Mouse (Mus musculus) lung, adult 18-20 months (tissue): ENCODE data around the gene Ntn1.

Source experiments
- DNase-seq, 2 experiments: peaks; one replicate each; pipeline ENCODE4 v3.0.0; 2022; ENCODE audit warnings: mixed read lengths in 2 of 2

Gene Ntn1

DNA sequence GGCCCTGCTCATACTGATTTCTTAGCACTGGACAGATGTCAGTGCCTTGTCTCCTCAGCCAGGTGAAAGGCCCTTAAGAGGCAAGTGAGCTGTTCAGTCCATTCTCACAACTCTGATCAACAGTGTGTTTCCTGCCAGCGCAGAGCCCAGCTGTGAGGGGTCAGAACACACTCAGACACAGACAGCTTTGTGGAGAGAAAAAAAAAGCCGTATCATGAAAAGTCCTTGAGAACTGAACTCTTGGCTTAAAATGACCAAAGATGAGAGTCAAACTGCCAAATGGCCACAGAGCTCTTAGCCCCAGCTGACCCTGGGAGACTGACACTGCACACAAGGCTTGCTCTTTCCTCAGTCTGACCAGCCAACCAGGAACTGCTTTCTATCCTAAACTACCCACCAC lies 192.6 kb downstream of the Ntn1 start:
- DNase-seq, result peak; percentile 19 to 44

DNA sequence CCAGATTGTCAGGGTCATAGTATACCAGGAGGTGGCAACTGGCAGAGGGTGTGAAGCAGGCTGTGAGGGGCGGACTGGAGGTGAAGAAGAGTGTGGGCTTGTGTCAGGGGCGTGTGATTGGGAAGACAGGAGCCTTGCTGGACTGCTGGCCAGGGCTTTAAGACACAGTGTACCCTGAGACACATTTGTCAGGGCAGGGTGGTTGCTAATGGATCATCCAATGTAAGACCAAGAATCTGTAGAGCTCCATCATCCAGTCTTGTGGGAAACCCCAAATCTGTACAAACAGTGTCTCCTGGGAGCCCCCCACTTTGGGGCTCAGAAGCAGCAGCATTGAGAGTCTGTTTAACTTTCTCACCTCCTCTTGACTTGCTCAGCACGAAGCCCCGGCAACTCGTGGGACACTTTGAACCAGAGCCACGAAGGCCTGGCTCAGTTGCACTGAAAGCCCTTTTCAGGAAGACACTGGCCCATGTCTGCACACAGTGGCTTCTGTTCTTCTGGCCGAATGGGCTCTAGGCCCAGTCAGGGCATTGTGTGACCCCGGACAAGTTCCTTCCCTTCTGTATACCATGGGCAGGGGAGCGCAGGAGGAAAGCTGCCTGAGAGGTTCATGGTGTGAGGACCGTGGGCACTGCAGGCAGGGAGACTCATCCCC lies 194.9 kb downstream of the Ntn1 start:
- no peak for DNase-seq

DNA sequence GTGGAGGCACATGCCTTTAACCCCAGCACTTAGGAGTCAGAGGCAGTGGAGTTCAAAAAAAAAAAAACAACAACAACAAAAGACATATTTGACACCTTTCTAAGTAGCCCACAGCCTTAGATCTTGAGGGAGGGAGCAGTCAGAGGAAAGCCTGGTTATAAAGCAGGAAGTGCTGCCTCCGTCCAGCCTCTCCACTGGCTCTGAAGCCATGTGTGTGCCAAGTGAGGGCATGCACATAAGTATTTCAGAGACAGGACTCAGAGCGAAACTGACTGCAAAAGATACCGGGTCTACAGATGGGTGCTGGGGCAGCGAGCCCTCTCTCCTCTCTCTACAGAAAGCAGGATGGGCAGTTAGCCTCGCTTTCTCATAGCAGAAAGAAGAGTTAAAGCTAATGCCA lies 196.2 kb downstream of the Ntn1 start:
- no peak for DNase-seq

DNA sequence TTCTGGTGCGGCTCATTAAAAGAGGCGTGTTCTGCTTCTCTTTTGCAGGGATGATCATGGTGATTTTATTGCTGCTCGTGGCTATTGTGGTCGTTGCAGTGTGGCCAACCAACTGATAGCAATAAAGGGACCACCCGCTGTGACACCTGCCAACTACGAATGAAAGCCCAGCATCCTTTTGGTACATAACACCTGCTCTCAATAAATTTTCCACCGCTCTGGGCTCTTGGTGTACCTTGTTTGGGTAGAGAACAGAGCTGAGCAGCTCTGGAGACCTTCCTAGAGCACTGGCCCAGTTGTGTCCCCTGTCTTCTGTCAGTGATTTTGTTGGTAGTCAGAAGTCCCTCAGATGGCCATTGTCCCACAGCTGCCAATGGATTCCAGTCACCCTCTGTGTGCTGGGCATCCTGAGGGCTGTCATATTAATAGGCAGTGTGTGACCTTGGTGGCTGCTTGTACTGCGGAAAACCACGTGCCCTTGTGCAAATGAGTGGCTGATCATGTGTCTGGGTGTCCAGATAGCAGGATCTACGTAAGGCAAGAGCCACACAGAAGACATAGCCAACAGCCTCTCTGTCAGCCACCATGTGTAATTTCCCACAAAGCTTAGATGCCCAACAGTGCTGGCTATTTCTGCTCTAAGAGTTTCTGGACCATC lies 196.8 kb downstream of the Ntn1 start:
- no peak for DNase-seq

DNA sequence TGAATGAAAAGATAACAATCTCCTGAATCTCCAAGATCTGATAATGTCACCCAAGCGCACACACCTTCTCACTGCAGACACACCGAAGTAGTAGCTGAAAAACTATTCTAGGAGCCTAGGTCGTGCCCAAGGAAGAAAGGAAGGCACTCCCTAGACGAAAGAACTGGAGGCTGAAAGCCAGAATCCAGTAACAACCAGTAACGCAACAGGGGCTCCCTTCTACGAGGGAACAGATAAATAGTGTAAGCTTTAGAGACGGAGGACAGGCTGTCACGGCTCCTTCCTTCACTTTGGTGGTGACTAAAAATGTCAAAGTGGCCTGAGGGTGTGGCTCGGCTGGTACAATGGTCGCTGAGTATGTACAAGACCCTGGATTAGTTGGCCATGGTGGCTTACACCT lies 198.1 kb downstream of the Ntn1 start:
- no peak for DNase-seq

DNA sequence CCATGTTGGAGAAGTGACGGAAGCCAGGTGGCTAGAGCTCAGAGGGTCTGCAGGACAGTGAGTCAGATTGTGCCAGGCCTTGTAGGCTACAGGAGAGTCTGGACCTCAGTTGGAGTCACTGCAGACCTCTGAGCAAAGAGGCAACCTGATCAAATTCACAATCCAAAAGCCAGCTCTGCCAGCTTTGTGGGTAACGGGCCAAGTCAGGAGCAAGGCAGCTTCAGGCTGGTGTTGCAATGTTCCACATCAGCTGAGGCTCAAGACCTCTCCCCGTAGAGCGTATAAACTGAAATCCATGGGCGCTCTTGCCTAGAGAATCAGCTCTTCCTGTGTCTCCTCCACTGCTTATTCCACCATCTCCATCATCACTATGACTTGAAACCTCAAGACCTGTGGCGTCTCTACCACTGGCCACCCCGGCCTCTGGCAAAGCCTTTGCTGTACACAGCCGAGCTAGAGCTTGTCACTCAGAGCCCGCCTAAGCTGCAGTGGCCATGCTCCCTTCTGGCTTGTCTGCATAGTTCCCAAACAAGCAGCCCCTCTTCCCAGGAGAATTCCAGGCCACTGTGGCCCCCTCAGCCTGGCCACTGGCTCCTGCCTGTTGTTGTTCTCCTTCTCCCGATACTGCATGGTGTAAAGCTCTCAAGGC lies 198.7 kb downstream of the Ntn1 start:
- DNase-seq, result no peak

DNA sequence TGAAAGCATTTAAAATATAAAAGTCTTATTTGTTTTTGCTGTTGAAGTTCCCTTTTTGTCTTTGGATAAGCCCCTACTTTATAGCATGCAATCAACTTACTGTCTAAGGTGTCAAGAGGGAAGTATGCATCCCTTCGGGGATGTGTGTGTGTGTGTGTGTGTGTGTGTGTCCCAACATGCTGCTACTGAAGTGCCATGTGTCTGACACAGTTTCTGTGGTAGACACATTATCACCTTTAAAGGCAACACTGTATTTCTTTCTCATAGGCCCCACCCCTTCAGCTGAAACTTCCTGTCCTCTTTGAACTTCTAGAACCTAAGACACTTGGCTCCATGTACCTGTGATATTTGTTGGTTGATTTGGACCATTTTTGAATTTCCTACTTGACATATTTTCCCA lies 199.6 kb downstream of the Ntn1 start:
- no peak for DNase-seq

DNA sequence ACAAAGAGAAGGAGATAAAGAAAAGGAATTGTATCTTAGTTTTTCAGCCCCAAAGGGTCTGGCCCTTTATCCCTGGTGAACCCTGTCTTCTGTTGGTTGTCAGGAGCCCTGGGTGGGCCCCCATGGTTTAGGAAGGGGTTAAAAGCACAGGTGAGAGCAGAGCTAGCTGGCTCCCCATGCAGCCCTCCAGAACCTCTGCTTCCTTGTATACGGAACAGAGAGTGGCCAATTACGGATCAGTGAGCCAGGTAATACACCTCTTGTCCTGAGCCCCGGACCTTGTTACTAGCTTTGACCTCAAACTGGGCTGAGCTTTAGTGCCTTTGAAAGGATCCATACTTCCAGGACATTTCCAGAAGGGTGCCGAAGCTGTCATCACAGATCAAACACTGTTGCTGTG lies 200.1 kb downstream of the Ntn1 start:
- DNase-seq, result no peak

DNA sequence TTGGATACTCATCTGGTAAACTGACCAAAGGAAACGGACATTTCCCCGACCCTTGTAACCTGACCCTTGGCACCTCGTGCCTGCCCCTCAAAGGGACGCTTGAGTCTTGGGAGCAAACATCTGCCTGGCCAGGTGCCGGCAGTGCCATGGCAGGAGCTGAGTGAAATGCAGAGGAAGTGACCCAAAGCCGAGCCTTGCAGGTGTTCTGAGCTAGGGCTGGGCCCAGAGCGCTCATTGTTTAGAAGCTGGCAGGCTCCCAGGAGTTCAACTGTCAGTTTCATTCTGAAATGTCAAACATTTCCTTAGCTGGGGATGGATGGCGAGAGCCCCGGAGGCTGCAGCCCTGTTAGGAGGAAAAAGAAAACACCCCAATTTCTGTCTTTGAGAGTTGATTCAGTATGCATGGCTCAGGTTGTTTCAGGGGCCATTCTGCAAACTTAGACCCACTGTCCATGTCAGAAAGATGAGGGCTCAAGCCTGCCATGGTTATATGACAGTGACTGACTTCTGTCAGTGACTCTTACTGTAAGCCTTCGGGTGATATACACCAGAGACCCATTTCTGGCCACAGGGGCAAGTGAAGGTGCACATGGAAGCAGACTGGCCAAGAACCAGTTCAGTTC lies 200.7 kb downstream of the Ntn1 start:
- peak; percentile 22 to 45 for DNase-seq

DNA sequence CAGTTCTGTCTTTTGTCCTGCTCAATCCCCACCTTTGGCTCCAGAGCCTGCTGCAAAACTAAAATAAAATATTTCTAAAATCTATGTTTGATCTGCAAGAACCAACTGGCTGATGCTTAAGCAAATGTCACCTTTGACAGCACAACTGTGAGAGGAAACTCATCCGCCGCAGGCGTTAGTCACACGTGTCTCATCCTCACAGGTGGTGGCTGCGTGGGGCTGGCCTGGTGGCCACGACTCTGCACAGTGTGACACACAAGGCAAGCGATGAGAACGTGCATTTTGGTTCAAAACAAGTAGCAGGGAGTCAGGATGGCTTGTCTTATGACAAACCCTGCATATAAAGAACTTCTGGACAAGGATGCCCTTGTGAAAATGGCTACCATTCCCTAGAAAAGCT lies 201.5 kb downstream of the Ntn1 start:
- DNase-seq, result no peak

DNA sequence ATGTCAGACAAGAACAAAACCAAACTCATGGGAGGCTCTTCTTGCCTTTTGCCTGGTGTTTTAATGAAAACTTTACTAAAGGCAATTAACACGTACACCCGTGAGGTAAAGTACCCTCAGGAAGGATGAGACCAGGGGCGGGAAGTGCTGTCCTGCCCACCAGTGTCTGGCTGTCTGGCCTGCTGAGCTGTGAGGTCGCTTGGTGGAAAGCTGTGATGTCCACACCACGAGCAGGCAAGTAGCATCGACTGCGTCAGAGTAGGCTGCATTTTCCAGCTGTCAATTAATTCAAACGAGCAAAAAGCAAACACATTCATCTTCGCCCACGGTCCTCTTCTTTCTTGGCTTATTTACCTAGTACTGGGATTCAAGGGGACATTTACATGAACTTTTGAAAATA lies 201.9 kb downstream of the Ntn1 start:
- DNase-seq, result no peak

DNA sequence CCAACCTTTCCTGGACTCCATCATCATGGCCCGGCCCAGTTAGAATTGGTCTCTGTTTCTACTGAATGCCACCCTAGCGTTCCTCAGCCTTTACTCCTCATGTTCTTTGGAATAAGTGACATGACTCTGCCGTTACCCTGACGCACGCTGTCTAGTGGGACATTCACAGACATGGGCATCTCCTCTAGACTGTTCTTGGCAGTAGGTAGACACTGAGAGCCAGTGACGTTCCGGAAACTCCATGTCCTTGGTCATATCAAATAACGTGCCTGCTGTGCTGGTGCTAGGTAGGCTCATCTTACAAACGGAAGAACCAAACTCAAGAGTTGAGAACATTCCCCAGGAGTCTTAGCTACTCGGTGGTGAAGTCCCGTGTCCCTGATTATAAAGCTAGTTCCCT lies 203.2 kb downstream of the Ntn1 start:
- DNase-seq, result no peak

DNA sequence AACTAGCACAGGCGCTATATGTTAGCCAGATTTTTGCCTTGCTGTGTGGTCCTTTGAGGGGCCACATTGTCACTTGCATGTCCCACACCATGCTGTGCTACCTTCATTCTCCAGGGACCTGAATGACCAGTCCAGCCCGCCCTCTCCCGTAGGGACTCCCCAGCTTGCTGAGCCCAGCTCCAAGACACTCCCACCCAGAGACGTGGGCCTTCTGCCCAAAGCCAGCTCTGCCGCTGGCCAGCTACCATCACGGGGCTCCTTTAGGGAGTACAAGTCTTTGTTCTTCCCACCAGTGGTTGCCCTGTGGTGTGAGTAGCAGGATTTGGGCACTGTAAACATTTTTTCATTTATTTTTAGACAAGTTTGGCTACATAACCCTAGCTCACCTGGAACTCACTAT lies 204.1 kb downstream of the Ntn1 start:
- no peak for DNase-seq

DNA sequence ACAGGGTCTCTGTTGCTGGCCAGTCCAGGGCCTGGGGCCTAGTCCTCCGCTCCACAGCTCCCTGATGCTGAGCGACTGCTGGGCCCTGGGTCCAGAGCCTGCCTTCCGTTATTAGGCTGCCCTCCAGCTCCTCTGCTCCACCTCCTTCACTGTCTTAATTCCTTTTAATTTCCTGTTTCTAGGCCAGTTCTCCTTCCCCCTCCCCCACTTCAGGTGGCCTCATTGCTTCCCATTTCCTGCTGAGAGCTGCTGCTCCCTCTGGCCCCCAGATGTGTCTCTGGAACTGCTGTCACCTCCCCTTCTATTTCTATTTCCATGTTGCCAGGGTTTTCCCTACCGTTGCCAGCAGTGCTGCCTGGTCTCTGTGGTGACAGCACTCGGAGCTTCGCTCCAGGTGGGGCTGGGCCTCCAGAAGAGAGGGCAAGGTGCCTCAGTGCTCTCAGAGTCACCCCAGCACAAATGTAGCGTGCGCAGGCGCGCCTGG lies 204.9 kb downstream of the Ntn1 start:
- DNase-seq, result no peak

DNA sequence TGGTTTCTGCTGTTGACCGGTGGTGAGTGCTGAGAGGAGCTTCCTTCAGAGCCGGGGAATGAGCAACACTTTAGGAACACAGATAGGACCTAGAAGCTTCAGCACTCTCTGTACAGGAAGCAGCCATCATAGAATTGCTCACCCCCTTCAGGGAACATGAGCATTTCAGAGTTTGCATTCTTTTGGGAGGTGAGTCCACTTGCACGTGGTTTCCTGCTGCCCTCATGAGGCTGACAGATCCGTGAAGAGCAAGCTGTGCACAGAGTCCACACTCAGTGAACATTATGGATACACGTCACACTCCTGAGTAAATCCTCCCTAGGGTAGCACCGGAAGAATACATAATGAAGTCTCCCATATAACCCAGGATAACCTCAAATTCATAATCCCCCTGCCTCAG lies 205.5 kb downstream of the Ntn1 start:
- DNase-seq, result no peak

DNA sequence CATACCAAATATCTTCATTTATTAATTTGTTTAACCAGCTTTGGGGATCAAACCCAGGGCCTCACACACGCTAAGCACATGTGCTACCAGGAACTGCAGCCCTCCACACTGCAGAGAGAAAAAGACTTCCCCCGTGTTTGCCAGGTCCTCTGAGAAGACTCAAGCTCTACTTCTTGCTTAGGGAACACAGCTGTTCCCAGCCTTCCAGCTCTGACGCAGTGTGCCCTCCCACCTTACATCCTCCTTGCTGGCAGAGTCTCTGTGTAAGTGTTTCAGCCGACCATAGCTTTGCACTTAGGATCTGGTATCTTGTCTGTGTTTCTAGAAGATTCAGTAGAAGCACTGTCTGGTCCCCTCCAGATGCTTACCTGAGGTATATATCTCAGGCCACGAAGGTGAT lies 209.8 kb downstream of the Ntn1 start:
- DNase-seq, result no peak

DNA sequence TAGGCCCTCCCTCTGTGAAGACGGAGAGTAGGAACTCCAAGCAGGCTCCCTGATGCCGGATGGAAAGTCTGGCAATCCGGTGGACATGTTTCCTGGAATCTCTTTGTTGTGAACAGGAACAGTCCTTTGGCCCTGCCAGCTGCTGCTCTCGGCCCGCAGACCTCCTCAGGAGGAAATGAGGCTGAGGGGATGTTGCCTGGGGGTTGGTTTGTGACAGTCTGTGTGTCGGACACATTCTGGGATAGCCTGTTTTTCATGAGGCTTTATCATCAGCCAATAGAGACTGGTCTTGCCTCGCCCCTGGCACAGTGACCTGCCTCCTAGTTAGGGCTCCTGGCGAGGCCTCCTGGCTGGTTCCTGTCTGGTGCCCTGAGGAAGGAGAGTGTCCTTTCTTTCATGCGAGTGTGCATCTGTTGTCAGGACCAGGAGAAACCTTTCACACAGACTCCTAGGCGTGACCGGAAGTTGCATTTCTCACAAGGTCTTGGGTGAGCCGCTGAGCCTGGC lies 211.9 kb downstream of the Ntn1 start:
- DNase-seq, result no peak

DNA sequence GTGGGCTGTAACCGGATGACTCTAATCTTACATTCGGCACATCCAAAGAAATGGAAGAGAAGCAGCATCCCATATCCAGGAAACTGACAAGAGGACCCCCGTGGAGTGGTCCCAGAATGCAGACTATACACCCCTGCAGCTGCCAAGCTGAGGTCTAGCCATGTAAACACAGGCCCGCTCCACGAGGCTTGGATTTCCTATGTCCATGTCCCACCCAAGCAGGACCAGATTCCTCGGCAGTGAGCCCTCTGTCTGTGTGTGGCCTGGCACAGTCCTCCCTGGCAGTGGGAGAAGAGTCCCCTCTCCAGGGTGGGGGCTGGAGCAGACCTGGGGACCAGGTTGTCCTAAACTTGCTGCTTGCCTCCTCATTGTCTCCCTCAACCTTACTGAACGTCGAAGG lies 213.4 kb downstream of the Ntn1 start:
- DNase-seq, result no peak

DNA sequence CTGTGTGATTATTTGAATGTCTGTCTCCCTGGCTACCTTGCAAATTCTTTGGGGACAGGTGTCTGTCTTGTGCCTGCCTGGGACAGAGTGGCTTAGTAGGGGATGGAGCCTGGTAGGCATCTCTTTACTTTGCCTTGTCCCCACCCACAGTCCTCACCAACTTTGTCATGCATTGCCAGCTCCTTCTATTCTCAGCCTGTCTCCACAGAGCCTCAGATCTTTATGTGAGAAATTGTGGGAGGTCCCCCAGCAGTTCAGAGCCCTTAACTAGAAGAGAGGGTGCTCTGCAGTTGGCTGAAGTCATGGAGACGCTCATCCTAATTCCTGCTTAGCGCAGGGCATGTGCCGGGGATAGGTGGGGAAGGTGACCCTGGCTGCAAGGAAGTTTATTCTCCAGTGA lies 215.0 kb downstream of the Ntn1 start:
- no peak for DNase-seq

DNA sequence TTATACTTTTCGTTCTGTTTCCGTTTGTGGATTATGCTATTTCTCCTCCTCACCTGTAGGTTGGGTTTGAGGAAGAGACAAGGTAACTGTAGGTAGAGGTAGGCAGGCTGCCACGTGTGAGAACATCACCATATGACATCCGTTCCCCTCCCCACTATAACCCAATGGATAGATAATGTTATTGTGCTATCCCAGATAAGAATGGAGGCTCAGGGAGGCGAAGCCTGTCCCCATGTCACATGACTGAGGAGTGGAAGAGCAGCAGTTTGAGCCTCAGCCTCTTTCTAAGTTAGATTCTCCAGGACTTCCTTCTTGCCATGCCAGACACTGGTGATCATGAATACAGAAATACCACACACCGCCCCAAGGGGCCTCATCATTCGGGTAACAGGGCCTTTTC lies 223.2 kb downstream of the Ntn1 start:
- no peak for DNase-seq

DNA sequence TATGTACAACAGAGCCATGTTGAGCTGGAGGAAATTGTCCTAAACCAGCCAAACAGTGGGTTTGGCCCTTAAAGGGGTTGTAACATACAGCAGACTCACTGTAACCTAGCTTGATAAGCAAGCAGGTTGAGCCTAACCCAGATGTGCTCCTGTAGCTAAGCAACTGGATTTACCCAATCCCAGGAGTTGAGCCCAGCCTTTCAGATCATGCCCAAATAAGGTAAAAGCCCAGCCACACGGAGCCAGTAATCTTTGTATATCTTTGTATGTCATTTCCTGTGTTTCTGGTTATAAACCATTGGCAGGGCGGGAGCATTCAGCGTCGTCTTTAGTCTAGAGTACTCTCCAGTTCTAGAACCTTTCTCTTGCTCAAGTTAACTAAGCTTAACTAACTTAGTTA lies 224.1 kb downstream of the Ntn1 start:
- no peak for DNase-seq

DNA sequence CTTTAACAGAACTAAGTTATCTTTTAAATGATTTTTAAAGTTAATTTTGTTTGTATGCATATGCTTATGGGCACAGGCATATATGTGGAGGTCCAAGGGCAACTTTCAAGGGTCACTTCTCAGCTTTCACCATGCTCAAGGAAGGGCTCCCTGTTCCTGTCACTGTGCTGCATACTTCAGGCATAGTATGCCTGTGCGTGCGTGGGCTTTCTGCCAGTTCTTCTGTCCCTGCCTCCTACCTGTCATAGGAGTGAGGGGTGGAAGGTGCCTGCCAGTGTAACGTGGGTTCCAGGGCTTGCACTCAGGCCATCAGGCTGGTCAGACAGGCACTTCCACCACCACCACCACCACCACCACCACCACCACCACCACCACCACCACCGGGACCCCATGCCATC lies 228.0 kb downstream of the Ntn1 start:
- no peak for DNase-seq

DNA sequence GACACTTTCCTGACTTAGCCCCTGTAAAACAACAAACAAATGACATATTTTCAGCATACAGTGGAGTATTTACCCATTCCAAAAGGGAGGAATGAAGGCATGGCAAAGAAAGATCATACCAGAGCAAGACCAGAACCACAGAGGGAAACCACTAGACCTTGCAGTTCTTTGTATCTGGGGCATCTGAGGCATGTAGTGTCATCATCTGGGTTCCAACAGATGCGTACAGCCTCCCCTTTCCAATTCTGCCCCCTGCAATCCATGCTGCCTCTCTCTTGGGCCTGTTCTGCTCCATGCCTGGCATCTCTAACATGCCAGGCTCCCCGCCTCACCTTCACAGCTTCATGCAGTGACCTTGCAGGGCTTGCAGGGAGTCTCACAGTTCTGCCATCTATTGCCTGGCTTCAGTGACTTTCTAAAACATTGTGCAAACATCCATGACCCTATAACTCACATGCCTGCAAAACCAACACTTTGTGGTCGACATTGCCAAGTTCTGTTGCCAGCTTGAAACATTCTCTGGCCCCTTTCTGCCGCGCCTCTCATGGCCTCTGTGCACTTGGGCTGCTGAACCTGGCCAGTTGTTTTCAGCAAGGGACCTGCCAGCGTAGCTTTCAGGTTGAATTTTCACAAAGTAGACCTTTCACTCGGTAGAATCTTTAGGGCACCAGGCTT lies 228.5 kb downstream of the Ntn1 start:
- no peak for DNase-seq
